Mouse (Mus musculus) Muller cell, postnatal 12 days (primary cell): Measurements from ENCODE around the gene Mettl24.
A peak's percentile ranks its signal among the peaks of the same experiment; 100 is the strongest.
"Not testable (repeated sequence)": the region's sequence is repeated elsewhere in the genome, so short reads cannot be mapped to it uniquely, and the experiment has no call there.

ENCODE experiments used
- DNase-seq: peaks from one replicate; pipeline ENCODE4 v3.0.0-alpha.2; 2015; ENCODE audit errors: inconsistent ontology term

The Mettl24 gene

DNA sequence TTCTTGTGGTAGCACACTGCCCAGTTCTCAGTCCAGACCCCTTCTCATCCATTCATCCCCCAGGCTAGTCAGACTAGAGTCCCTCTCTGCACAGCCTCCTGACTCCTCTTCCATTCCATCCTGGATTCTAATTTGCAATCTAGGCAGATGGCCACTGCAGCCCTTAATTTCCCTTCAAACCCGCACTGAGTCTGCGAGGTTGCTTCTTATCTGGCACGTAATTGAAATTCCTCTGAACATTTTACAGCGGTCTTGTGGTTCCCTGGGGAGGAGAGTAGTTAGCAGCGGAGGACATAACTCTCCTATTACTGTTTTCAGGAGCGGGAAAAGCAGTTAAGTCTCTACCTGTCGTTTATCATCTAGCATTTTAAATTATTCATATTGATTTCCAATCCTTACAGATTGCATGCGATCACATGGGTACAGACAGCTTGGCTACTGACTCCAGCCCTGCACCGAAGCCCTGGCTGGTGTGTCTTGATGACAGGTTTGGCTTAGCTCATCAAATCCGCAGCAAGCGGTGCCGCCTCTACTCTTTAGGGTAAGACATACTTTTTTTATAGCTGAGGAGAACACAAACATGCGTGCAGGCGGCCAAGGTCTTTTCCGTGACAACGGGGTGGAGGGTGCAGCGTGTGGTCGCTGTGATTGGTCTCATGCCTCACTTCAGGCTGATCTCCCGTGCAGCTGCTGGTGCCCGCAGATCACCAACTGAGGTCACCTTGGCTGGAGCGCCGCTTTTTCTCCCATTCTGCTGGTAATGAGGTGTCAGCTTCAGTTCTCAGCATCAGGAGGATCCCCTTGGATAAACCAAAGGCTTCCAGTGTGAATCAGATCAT lies 54.4 kb downstream of the Mettl24 start:
- DNase-seq = no peak

DNA sequence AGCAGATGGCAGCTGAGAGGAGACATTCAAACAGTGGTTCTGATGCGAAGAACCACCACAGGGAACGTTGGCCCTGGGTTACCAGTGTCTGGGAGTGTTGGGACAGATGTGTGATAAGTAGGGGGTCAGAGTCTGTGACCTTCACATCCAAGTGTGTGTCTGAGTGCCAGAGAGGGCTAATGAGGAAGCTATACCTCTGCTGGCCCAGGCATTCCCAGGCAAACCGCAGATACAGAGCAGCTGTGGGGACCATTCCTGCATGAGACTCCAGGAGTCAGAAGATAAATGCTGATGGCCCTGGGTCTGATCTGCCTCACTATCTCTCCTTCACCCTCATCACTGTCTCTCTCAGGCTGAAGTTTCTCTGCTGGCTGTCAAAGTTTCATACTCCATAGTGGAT lies 57.6 kb downstream of the Mettl24 start:
- no peak for DNase-seq

DNA sequence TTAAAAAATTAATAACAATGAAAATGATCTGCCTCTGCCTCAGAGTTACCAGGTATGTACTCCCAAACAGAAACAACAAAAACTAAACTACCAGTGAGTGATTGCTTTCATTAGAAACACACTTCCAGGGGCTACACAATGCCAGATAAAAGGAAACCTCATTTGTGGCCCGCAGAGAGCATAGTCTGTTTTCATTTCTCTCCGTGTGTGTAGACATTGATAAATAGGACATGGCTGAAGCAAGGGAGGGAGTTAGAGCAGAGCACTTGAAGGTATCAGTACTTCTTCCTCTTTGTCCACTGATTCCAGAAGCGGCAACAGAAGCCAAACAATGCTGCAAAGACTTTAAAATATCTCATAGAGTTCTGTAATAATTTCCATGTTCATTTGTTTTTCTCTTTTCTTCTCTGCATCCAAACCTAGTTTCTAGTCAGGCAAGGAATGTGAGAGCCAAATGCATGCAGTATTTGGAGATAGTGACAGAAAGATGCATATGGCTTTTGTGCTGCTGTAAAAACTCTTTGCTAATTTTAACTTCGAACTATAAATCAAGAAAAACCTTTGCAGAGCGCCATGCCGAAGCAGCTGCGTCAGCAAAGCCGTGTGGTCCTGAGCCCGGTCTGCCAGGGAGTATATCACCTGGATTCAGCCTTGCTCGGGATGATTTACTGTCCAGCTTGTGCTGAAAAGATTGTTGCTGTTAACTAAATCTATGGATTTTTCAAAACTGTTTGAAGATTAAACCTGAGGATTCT lies 67.4 kb downstream of the Mettl24 start:
- no peak for DNase-seq

DNA sequence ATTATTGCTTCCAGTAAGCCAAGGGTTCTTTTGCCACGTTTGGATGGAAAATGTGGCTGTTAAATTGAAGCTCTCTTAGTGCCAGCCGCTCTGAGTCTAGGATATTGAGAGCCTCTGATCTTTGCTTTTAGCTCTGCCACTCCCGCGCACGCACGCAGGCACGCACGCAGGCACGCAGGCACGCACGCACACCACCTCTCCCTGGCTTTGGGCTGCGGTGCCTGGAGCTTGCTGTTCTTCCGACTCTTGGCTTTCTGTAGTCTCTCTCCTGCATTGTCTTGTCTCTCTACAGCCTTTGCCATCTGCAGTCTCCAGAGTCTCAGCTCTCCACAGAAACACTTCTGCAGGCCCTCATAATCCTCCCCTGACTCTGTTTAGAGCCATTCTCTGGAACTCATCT lies 68.1 kb downstream of the Mettl24 start:
- DNase-seq = no peak

DNA sequence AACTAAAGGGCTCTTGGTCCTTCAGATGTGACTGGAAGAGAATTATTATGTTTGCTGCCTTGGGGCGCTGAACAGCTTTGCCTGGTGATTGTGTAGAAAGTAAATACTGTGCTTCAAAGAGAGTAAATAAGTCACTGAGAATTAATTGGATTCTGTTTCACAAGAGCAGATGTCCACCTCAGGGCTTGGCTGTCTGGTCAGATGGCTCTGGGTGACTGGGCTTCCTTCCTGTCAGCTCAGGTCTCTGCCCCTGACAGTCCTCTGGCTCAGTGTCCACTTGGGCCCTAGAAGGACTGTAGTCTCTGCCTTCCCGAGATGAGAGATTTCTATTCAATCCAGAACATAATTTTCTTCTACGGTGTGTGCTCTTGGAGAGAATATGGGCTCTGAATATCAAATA lies 70.0 kb downstream of the Mettl24 start:
- no peak for DNase-seq

DNA sequence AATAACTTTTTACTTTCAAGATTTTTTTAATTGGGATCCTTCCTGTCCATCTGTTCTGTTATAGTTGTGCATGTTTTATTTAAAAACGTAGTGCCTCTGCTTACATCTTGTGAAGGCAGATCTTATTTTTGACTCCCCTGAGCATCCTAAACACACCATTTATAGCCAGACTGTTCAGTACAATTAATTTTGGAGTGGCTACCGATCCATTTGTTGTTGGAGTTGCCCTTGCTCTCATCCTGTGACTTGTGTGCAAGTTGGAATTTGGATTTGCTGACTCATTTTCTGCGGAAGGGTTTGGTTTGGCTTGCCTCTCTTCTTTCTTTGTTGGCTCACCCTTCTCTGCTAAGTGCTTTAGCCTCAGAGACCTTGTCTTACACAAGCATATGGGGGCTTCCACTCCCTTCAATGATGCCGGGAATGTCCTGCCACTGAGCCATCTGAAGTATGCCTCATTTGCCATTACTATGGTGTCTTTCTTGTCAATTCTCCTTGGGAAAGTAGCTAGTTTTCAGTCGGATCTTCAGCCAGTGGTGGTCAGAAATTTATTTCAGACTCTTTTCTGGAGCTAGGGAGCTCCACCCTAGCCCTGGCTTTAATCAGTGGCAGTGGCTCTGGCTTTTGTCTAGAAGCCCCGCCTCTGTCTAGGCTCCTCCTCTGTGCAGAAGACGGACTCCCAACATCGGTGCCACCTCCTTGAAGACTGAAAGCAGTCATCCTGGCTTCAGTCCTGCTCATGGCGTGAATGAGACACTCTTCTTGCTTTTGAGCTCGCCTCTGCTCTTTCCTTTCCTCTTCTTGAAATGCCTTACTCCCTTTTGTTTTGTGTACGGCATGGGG lies 75.3 kb downstream of the Mettl24 start:
- peak; percentile 19 for DNase-seq

DNA sequence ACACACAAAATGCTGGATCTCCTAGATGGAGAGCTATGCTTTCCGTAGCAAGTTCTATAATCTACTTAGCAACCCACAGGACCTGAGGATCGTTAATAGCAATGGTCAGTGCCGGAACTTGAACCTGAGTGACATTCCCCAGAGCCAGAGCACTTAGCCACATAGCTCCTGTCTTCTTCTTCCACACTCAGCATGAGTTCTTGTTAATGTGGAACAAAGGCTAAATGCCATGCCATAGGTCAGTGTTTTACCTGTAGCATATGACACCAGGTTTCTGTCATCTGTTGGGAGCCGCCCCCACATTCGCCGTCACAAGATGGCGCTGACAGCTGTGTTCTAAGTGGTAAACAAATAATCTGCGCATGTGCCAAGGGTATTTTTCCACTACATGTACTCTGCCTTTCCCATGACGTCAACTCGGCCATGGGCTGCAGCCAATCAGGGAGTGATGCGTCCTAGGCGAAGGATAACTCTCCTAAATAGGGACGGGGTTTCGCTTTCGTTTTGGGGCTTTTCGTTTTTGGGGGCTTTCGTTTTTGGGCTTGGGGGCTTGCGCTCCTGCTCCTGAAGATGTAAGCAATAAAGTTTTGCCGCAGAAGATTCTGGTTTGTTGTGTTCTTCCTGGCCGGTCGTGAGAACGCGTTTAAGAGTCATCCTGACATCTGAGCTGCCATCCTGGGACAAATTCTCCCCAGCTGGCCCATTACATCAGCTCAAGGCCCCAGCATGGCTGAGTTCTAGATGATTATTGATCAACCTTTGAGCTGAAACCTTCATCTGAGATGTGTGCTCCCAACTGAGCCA lies 76.5 kb downstream of the Mettl24 start:
- DNase-seq = not testable (repeated sequence)

DNA sequence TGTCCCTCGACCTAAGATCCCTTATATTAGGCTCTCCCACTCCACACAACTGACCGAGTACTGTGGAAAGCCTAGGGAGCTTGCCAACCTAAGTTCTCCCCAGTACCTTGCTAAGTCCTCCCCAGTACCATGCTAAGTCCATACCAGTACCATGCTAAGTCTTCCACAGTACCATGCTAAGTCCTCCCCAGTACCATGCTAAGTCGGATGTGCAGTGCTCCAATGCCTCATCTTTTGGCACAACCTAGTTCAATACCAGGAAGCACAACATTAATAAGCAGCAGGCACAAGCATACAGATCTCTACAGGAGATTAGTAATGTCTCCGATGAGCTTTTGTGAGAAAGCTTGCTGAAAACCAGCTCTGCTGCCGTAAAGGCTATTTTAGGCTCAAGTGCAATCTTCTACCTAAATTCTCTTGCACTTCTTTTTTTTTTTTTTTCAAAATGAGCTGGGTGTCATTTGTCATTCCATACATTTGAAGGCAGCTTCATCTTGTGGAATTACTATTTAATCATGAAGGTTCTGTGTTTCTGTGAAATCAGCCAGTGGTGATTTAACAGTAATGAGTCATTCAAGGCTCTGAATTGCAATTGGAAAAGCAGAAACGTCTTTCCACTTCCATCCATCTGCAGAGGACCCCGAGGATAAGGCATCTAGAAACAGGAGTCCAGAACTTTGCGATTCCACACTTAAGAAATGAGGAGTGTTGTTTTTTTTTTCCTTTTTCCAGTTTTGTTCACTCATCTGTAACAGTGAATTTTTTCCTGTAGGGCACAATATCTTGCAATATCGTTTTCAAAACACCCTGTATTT lies 77.3 kb downstream of the Mettl24 start:
- DNase-seq = no peak

DNA sequence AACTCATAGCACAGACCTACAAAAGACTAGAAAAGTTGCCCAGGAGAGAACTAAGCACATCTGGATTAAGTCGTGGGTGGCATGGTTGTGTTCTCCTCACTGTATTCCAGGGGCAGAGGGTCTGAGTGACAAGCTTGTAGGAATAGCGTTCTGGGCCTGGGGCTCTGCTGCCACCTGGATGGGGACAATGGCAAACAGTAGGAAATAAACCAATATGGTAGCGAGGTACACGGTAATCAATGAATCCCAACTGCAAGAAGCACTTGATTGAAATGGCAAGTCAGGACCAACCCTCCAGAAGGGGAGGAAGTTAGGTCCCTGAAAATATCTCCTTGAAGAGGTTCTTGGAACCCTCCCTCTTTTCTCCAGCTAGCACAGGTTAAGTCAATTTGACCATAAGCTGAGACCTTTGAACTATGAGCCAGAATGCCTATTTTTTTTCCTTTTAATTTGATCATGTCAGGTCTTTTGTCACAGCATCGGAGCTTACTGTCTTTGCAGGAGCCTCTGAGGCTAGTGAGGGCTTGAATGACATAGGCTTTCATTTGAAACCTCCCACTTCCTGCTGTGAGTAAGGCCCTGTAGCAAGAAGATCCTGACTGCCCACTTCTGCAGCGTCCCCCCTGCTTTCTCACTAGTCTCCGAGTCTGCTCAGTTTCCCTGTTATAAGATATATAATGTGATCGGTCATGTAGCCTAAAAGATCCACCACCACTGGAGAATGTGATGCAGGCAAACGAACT lies 78.1 kb downstream of the Mettl24 start:
- no peak for DNase-seq

DNA sequence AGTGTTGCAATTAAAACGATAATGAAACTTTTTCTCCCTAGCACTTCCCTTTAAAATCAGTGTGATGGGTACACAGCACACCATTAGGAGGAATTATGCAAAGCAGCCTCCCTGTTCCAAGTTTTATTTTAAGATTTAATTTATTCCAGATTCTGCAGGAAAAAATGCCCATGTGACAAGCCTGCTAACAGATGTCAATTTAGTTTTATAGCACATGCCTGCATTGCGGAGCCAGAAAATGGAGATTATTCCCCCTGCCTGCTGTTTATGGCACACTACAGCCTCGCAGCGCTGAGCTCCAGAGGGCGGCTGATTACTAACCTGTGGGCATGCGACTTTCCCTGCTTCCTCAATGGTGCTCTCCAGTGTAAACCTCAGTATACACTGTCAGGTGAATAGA lies 79.5 kb downstream of the Mettl24 start:
- no peak for DNase-seq

DNA sequence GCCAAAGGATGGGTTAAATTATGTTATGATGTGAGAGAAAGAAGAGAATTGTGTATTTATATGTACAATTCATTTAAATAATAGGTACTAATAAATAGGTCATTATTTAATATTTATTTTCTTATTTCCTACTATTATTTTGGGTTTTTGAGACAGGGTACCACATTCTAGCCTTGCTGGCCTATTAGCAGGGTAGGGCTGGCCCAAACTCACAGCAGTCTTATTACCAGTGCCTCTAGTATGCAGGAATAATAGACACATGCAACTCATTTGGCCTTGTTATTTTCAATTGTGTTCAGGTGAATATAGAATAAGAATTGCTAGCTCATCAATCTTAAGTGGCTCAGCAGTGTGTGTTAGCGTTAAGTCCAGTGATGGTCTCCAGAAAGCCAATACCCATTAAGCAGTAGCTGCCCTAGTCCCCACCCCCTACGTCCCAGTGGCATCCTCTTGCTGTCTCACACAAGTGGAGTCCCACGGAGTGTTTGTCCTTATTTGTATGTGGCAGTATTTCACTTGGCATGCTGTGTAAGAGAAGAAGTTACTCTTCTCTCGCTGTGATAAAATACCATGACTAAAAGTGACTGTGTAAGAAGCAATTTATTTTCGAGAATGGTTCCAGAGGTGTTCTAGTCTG lies 80.1 kb downstream of the Mettl24 start:
- DNase-seq = no peak

DNA sequence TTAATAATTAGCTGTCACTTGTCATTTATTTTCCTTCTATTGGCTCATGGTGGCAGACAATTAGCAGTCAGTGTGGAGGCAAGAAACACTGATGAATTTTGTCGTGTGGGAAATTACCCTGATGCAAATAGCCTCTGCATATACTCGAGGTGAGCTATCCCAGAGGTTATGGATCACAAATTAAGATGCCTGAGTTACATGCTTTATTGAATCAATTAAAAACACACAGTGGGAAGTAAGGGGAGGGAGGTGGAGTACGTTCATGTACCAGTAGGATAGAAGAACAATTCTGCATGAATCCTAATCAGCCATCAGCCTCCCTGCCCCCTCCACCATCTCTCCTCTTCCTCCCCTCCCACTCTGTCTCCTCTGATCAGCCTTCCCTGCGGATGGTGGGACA lies 89.2 kb downstream of the Mettl24 start:
- no peak for DNase-seq

DNA sequence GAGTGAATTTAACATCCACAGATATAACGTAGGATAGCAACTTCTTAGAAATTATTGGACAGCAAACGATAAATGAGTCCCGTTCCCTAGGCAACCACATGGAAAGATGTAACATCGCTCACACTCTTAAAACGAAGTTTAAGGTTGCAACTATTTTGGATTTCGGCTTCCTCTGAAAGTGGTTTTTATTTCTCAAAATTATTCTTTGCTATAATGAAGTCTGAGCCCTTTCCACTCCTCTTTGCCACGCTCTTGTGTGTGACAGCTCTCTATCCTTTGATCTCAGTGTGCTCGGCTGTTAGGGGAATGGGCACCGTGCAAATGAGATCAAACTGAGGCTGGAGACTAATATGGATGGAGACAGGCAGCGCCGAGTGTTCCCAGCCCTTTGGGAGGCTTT lies 92.1 kb downstream of the Mettl24 start:
- DNase-seq = no peak

DNA sequence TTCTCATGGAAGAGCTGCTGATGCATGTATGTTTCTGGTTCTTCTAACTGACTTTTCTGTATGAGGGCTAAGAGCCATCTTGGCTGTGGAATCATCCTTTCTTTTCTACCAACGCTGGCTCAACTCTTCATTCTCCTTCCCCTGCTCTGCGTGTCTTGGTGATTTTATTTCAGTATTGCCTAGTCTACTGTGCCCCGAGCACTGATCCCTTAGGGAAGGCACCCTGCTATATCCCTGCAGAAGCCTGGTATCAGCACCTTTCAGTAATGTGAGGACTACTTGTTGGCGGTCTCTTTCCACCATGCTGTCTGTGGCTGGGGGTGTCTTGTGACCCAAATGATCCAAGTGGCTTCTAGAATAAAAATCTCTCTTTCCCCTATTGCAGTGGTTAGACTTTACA lies 92.6 kb downstream of the Mettl24 start:
- DNase-seq = no peak

DNA sequence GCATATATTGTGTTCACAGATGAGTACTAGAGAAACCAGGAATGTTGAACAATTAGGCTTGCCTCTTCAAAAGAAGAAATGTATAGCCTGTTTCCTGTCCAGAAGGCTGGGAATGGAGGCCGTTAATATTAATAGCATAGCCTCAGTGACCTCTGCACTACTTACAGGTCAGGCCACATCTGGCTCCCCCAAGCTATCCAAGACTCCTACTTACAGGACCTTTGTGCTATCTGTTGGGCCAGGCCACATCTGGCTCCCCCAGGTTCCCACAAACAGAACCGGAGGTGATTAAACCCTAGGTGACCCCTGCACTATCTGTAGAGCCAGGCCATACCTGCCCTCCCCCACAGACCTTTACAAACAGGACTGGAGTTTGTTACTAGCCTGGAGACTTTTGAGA lies 94.1 kb downstream of the Mettl24 start:
- DNase-seq = no peak

DNA sequence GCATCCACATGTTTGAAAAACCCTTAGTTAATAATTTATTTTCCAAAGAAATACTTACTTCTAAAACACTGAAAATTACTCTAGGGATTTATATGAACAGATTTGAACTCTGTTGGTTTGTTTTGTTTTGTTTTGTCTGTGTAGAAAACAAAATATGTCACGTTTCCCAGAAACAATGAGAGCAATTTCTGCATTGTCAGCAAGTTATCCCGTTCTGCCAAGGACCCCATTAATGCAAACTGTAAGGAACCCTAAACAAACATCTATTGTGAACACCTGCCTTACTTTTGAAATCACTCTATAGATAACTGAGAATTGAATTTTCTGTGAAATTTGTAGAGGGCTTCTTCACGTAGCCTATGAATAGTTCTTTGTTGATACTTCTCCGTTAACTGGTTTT lies 95.4 kb downstream of the Mettl24 start:
- no peak for DNase-seq

DNA sequence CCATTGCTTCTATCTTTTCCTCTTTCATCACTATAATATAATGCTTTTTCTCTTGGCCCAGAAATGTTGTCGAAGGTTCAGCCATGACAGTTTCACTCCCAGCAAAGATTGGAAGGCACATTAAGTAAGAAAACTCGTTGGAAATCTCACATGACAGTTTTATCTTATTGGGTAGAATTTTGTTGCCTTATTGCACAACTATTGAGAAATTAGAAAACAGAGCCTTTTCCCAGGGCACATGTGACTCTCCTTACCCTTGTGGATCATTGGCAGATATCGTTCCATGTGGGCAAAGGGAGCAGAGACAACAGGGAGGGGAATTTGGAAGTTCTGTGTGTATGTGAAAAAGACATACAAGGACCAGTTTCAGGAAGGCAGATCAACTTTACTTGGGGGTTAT lies 107.3 kb downstream of the Mettl24 start:
- no peak for DNase-seq

DNA sequence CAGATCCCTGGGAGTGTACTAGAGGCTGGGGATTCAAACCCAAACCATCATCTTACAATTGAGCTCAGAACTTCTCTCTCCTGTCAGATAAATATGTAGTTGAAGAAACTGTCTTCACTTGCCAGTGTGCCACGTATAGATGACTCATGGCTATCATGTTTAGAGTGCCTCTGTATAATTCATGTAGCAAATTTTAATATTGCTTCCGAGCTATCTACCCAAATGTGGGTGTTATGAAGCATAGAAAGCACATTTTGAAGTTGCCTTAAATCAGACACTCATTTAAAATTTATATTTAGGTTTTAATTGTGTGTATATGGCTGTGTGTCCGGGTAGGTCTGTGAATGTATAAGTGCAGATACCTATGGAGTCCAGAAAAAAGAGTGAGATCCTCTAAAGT lies 109.0 kb downstream of the Mettl24 start:
- no peak for DNase-seq

DNA sequence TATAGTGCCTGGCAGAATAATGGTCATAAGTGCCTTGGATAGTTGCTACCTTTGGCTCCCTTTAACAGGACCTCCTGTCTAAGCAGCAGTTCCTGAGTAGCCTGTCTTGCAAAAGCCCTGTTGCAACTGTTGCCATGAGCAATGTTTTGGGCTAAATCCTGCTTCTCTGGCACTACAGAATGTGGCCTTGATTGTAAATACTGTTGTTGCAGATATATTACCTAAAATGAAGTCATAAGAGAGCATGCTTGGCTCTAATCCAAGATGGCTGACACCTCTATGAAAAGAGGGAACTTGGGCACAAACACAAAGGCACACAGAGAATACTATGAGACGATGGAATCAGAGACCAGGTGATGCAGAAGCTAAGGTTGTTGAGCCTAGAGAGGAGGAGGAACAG lies 122.1 kb downstream of the Mettl24 start:
- no peak for DNase-seq
